Mouse (Mus musculus): ENCODE results near the gene Rnf8. TPM values are rescaled to one million over a fixed set of nuclear protein-coding genes. Genes with fewer than 3 reads are reported as not detected.
"Not testable (repeated sequence)": the region's sequence is repeated elsewhere in the genome, so short reads cannot be mapped to it uniquely, and the experiment has no call there.

The Rnf8 gene
- 10 to 100 TPM; 49.0 to 66.1 (median 57.1) TPM for total RNA-seq (2022)

DNA sequence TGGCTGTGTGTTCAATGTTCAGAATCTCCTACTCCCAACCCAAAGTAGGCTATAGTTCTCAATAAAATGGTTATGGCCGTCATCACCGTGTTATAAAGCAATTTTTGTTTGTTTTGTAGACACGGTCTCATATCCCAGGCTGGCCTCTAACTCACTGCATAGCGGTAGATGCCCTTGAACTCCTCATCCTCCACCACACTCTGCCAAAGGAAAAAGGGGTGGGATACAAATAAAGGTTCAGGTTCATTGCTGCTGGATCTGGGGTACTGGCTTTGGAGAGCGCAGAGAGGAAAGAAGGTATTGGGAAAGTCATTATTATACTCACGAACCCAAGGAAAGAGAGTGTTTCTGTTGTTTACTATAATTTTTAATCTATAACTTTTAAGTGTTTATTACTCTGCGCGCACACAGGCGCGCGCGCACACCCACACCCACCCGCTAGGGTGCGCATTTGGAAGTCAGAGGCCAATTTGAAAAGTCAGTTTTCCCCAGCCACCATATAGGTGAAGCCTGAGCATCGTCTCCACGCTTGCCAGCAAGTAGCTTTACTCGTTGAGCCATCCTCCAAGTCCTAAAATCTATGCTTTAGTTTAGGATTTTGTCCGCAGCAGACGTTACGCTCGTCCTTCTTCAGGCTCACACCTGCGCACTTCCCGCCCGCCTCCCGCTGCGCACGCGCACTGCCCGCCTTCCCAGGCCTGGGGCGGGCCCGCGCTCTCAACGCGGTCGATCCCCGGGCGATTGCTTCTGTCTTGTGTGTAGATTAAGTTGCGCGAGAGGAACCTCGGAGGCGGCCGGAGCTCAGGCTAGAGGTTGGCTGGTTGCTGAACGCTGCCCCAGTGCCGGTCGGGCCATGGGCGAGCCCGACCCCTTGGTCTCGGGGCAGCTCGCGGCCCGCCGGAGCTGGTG lies at the start of gene Rnf8, which contains the start of gene Gm28043:
Gene Rnf8, plus strand, starts transcription at position 676 of the 909 bp plus-strand sequence.
Gene Gm28043, plus strand, starts transcription at position 762 of the 909 bp plus-strand sequence.
- DNase-seq, result peak; percentile 89

DNA sequence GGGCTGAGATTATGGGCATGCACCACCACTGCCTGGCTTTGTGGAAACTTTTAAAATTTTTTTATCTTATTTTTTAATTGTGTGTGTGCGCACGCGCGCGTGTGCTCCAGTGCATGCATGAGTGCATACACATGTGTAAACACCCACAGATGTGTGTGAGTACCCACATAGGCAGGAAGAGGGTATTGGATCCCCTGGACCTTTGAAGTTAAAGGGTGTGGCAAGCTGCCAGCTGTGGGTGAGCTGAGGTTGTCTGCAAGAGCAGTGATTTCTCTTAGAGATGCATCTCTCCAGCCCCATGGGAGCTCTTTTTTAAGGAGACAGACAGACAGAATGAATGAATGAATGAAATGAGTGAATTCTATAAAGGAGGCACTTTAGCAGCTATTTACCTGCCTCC lies 49.1 kb upstream of the Rnf8 start:
- no peak for DNase-seq

GRCm38 (mm10) chr17:29568435-29568834 lies 46.2 kb upstream of the Rnf8 start:
- DNase-seq, result peak; percentile 31

- DNase-seq, result no peak
Measured at GRCm38 (mm10) chr17:29569831-29570230, 44.8 kb upstream of the Rnf8 start.

- DNase-seq, result no peak
Measured at GRCm38 (mm10) chr17:29579579-29580126, 34.9 kb upstream of the Rnf8 start.

- no peak for DNase-seq
Measured at GRCm38 (mm10) chr17:29583569-29583968, 31.0 kb upstream of the Rnf8 start.

- no peak for DNase-seq
Measured at GRCm38 (mm10) chr17:29584306-29584705, 30.3 kb upstream of the Rnf8 start.

- DNase-seq, result no peak
Measured at GRCm38 (mm10) chr17:29584737-29585136, 29.9 kb upstream of the Rnf8 start.

DNA sequence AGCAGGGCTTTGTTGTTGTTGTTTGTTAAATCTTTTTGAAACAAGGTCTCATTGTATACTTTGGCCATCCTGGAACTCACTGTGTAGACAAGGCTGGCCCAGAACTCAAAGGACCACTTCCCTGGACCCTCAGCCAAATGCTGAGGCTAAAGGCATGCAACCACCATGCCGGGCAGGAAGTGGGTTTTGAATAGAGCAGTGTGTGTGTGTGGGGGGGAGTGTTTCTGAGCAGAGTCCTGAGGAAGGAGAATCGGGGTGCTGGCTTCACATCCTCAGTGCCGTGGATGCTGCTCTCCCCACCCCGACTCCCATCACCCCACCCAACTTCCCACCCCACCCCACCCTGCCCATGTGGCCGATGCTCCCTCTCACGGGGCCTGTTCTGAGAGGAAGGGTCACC lies 29.1 kb upstream of the Rnf8 start:
- no peak for DNase-seq

DNA sequence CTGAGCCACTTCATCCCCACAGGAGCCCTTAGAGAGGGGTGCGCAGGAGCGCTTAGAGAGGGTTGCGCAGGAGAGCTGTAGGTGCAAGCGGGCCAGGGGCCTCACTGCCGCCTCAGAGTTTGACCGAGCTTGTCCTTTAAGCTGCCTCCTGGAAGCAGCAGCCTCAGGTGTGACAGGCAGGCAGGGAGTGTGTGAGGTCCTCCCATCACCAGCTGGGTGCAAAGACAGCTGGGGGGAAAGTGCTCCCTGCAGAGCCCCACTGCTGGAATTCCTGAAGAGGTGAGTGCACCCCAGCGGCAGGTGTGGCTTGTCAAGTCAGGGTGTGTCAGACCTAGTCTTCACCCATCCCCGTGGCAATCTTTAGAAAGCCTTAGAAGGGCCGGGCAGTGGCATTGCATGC lies 27.7 kb upstream of the Rnf8 start:
- no peak for DNase-seq

DNA sequence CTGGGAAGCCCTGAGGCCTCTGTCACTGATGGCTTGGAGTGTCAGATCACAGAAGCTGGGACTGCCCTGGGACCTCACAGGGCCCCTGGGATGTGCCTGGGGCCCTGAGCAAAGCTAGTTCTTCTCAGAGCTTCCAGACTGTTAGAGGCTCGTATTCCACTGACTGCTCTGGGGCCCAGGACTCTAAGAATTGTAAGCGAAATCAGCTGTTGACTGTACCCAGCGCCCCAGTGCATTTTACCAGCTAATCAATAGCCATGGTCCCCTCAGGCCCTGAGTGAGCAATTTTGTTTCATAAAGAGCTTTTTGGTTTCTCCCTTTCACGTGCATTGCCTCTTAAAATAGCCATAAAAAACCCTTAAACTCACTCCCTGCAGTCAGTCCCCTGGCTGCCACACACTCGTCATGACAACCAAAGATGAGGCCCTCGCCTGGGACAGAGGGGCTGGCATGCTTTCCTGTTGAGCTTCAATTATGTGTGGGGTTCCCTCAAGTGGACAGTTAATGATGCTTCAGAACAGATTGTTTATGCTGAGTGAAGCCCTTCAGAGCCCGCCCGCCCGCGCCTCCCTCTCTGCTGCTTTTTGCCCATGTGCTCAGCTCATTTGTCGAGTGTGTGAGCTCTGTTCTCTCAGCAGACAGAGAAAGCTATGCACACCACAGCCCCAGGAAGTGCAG lies 25.2 kb upstream of the Rnf8 start:
- no peak for DNase-seq

DNA sequence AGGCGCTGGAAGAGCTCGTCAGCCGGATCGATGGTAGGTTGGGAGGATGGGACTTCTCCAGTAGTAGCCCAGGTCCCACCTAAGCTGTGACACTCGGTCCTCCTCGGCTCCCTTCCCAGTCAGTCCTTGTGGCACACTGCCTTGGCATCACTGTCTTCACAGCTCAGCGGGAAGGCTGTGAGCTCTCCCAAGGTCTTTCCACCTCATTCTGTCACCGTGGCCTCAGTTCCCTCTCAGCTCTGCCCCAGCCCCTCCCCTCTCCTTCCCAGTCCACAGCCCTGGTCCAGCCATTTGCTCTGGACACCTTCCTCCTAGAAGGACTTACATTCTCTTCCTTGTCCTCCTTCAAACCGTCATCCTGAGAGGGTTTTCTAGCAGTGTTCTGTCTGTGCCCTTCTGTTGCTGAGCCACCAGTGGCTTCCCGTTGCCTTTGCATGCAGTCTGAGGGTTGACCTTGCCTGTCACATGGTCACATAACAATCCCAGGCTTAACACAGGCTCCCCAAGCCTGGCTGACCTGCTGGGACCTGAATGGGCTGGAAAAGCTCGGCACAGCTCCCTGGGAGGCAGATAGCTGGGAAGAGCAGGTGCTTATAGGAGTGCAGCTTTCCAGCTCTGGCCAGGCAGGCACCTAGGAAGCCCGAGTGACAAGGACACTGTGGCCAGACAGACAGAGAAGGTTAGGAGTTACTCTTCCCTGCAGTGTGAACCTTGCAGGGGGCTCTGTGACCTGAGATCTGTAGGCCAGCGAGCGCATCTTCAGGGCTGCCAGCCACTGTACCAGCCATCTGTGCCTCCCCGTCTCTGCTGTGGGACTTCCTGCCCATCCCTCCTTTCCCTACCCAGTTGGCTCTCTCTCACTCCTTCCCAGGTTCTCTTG lies 18.5 kb upstream of the Rnf8 start:
- peak; percentile 43 for DNase-seq

- DNase-seq, result no peak
Measured at GRCm38 (mm10) chr17:29596771-29597132, 17.8 kb upstream of the Rnf8 start.

DNA sequence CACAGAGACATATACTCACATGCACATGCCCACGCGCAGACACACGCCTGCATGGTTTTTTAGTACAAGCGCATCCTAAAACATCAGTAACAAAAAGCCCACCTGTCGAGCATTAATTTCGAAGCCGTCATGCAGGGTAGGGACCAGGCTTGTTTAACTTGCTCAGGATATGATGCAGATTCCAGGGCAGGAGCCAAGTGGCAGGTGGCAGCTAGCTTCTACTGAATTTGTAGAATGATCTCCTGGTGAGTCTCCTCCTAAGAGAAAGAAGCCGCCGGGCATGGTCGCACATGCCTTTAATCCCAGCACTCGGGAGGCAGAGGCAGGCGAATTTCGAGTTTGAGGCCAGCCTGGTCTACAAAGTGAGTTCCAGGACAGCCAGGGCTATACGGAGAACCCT lies 15.5 kb upstream of the Rnf8 start:
- DNase-seq, result no peak

- no peak for DNase-seq
Measured at GRCm38 (mm10) chr17:29599537-29599936, 15.1 kb upstream of the Rnf8 start.

DNA sequence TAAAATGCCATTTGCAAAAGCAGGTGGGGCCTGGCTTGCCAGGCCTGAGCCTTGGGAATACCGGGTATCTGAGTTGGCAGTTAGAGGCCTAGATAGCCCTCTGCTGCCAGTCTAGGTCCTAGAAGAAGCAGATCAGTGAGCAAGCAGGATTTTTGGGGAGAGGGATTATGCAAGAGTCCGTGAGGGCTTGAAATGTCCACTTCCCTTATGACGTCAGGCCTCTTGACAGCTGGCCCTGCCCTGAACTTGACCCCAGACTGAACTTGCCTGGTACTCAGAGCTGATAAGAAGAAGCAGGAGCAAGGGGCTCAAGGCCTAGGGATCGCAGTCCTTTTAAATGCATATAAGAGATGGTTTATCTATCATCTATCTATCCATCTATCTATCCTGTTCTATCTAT lies 13.2 kb upstream of the Rnf8 start:
- DNase-seq, result peak; percentile 76

DNA sequence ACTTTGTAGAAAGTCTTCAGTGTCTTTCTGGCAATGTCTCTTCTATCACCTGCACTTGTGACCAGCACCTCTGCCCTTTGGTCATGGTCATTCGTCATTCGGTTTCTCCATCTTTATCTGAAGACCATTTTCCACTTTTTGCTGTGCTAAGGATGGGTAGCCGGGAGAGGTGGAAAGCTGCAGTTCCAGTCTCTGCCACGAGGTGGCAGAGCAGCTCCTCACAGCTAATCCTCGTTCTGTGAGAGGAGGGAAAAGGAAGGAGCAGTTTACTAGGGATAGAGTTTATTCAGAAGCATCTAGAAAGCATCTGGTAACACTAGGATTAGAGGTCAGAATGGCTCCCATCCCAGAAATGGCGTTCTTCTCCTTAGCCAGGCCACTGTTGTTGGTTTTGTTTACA lies 11.3 kb upstream of the Rnf8 start:
- peak; percentile 55 for DNase-seq

GRCm38 (mm10) chr17:29613453-29613852 lies 1.1 kb upstream of the Rnf8 start:
- not testable (repeated sequence) for DNase-seq

GRCm38 (mm10) chr17:29615024-29615551 lies 498 bp downstream of the Rnf8 start:
- DNase-seq, result no peak

GRCm38 (mm10) chr17:29615616-29616015 lies 1.0 kb downstream of the Rnf8 start:
- DNase-seq, result peak; percentile 61

DNA sequence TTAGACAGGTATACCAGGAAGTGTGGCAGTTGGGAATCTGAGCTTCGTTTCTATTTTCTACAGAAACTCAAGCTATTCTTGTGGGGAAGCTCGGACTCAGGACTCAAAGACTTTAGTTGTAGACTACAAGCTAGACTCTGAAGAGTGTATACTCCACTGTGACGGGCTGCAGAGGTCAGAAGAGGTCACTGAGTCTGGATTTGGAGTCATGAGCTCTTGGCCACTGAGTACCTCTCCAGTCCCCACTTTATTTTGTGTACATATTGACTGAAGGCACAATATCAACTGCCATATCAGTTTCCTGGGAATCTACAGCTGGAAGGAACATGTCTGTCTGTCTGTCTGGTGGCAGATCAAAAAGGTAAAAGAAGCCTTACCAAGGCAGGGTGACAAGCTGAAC lies 4.6 kb downstream of the Rnf8 start:
- no peak for DNase-seq

DNA sequence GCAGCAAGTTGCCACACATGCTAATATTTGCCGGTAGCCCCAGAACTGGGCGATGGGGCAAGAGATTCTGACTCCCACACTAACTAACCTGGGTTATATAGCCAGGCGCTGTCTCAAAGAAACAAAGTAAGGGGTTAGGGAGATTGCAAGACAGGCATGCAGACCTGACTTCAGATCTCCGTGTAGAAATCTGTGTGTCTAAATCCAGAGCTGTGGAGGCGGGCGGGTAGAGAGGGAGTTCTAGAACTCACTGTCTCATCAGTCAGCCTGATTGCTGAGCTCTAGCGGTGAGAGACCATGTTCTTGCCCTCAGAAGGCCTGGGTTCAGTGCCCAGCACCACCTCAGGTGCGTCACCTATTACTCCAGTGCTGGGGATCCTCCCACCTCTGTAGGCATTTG lies 8.9 kb downstream of the Rnf8 start:
- DNase-seq, result no peak

Measured in adrenal gland, adult 8-10 months (tissue).